Mouse (Mus musculus) MEL (cell line): ENCODE measurements around the gene Scn11a.

Source experiments
- CTCF ChIP-seq, 3 experiments: IDR thresholded peaks in 2 of 3; conservative IDR thresholded peaks in 1 of 3; 2 replicates each; pipeline ENCODE4 v1.5.1; 2011 to 2012; ENCODE audit warnings: low read length in 3 of 3, low read depth in 2 of 3, mild to moderate bottlenecking in 2 of 3, improper control_type of control experiment in 1 of 3, inconsistent platforms in 1 of 3, mixed read lengths in 1 of 3, moderate library complexity in 1 of 3; ENCODE audit not compliant: control insufficient read depth in 1 of 3, insufficient read depth in 1 of 3, poor library complexity in 1 of 3, severe bottlenecking in 1 of 3
- GATA1 ChIP-seq: IDR thresholded peaks from 2 replicates; pipeline ENCODE4 v1.6.1; 2011; ENCODE audit warnings: low read depth, low read length, improper control_type of control experiment
- MYC ChIP-seq: IDR thresholded peaks from 2 replicates; pipeline ENCODE4 v1.6.1; 2011; ENCODE audit warnings: low read depth, mild to moderate bottlenecking, low read length, improper control_type of control experiment, moderate library complexity

DNA sequence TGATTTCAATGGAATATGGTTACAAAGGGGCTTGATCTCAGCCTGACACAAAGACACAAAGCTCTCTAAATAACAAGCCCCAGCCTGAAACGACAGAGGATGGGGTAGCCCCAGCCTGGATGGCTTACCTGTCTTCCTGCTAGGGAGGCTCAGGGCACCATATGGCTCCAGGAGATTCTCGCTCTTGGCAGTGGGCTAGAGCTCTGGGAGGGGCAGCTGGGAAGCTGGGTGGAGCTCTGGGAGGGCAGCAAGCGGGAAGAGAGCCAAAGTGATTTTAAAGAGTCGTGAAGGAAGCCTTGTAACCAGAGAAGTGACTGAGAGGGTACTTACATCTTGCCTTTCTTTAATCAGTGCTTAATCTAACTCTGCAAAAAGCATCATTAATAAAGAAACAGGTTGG is at the start of gene Scn11a:
- no peak for TF ChIP-seq CTCF (IDR thresholded peaks at IDR 0.05 in 2 of 3, conservative IDR thresholded peaks at IDR 0.05 in 1 of 3; ENCODE audit: control insufficient read depth in 1 of 3, insufficient read depth in 1 of 3, low read depth in 2 of 3, low read length in 3 of 3, poor library complexity in 1 of 3, severe bottlenecking in 1 of 3)
- TF ChIP-seq MYC, result no peak
- TF ChIP-seq GATA1, result no peak
